Mouse (Mus musculus) common myeloid progenitor, adult 5-6 weeks (primary cell): ENCODE results near the gene Golga7b. TPM values are rescaled to one million over a fixed set of nuclear protein-coding genes. Genes with fewer than 3 reads are reported as not detected.
A peak's percentile ranks its signal among the peaks of the same experiment; 100 is the strongest.

Experiments
- ATAC-seq: replicated peaks from 2 replicates; pipeline ENCODE4 v1.8.0; 2016; ENCODE audit warnings: low read depth, mild to moderate bottlenecking, moderate TSS enrichment, inconsistent platforms; ENCODE audit not compliant: poor library complexity, severe bottlenecking
- total RNA-seq: library from RNA; stranded (forward); fragments of 200-1000, 187-1606 nt; gene quantifications from 2 replicates; pipeline ENCODE4 v1.2.3, GENCODE M21; 2017

The Golga7b gene
- total RNA-seq, 1 experiment from 2014 or later: not detected

DNA sequence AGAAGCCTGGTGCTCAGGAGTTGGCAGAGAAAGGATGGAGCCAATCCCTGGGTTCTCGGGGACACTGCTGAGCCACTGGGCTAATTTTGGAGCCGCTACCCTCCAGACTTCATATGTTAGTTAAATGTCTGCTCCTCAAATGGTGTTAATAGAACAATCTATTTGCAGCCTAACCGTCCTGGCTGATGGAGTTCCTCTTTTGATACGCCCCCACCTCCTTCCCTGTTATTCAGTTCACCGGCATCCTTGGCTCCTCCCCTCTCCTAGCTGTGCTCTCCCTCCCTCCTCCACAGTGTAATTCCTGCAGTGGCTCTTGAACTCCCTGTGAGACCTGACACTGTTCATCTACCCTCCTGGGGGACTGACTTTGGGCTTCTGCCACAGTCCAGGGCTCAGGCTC lies 748 bp upstream of the Golga7b start:
- 0 out of 2 replicates have a peak, but pooled peaks have one; percentile 42 for ATAC-seq

DNA sequence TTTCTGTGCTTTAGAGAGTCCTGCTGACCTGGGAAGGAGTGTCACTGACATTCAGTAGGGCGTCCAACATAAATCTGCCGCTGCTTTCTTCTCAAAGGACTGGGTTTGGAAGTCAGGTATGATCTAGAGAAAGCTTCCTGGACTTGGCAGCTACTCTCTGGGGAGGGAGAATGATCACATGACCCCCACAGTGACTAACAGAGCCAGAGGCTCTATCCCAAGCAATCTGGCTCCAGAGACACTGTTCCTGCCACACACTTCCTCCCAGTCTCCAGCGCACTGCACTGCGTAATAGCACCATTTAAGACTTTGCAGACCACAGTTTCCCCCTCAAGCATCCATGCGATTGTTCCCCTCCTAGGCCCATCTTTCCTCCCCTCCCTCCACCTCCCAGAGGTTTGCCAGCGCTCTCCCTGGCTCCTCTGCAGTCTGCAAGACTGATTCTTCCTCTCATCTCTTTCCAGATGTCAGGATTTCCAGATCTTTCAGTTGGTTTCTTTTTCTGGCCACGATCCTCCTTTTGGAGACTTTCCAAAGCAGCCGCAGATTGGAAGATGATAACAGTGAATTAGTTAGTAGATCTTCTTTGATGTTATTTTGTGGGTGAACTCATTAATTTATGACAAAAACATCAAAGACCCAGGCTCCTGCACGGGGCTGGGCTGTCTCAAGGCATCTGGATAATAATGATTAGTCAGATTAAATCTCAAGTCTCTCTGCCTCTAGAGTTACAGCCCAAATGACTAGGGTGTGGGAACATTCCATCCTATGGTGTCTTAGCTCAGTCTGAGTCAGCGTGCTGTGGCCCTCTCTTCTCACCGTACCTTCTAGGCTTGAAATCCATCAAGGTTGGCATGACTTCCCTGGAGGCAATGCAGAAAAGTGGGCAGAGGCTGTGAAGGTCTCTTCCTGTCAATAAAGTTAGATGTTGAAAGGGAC lies 2.9 kb downstream of the Golga7b start:
- no peak for ATAC-seq

DNA sequence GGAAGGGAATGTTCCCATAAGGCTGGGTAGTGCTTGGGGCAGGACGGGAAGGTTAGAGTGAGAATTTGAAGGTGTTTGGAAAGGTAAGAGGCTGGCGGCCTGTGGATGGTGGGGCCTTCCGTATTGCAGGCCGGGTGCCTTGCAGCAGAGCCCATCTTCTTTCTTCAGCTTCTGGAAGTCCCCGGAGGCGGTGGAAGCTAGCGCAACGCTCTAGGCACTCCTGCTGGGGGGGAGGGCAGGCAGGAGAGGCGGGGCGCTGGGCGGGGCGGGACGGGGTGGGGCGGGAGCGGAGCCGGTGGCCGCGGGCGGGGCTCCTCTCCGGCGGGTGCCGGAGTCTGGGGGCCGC lies 8.0 kb downstream of the Golga7b start:
- ATAC-seq: no peak

DNA sequence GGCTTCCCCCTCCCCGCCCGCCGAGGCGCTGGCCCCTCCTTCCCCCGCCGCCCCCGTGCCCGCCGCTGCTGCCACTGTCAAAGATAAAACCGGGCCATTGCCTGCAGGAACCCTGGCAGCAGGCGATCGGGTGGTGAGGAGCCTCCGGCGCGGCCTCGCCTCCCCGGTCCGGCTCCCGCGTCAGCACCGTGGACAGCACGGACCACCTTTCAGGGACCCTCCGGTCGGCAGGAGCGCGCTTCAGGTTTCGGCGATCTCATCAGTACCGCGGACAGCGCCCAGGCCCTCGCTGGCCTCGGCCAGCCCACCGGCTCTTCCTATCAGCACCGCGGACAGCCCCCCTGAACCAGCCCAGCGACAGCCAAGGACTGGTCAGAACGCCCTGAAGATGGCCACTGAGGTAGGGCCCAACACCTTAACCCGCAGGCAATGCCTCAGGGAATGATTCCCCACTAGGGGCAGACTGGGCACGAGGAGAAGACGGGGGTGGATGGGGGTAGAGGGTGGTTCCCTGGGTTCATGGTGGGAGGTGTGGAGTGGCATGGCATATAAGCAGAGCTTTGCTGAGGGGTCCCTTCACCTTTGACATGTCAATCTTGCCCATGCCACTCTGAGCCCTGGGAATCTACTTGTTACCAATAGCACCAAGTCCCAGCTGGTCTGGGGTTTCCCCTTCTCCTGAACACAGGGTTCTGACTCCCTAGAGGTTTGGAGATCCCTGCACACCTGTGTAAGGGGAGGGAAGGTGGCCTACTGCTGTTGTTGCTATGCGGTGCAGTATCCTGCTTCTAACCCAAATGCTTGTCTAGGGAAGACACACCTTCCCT lies 8.6 kb downstream of the Golga7b start:
- ATAC-seq: peak; percentile 96

DNA sequence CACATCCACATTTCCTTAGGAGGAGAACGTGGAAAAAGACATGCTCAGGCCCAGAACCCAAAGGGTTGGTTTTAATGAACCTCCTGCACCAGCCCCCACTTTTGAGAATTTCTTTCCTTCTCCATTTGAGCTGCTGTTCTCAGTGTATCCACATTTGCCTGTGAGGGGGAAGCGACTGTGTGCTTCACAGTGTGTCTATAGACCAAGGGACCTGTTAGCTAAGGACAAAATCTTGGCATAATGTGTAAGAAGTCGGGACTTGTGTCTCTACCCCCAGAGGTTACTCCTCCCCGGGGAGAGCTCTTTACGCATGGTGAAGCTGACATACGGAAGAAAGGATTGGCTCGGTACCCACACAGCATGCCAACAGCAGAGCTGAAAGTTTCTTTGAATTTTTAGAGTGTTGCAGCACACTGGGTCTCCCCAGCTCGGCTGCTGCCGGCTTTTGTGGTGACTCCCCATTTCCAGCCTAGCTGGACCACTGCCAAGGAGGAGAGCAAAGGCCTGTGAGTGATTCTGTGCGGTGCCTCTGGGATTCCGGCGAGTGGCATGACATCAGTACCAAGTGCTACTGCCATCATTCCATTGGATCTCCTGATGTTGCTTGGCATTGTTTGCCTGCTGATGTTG lies 9.4 kb downstream of the Golga7b start:
- ATAC-seq: no peak

GRCm38 (mm10) chr19:42257241-42257635 lies 9.9 kb downstream of the Golga7b start:
- no peak for ATAC-seq

DNA sequence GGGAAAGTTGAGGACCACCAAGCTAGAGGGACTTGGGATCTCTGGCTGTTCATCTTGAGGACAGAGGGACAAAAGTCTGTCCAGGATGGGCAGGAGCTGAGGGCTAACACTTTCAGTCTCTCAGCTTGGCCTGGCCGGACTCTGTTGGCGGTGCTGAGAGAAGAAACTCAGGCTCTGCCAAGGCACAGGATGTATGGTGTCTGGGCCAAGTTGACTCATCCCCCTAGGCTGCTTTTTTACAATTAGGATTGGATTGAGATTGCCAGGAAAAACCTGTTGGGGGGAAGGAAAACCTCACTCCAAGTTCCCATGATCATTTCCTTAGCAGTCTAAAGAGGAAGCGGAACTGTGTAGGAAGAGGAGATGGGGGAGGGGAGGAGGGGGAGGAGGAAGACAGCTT lies 10.7 kb downstream of the Golga7b start:
- no peak for ATAC-seq

DNA sequence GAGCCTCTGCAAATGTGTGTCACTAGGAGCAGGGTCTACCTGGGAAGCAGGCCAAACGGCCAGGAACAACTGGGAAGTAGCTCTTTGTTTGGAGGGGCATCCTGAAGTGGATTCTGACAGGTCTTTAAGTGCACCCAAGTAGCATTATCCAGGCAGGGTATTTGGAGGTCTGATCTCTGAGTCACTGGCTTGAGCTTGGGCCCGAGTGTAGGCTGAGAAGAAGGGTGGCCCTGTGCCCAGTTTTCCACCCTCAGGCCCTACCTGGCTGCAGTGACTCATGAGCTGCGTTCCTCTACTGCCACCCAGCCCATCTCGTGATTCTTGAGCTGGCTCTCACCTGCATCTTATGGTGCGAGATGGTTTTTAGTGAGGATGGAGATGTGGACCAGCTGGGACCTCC lies 11.2 kb downstream of the Golga7b start:
- ATAC-seq: no peak

DNA sequence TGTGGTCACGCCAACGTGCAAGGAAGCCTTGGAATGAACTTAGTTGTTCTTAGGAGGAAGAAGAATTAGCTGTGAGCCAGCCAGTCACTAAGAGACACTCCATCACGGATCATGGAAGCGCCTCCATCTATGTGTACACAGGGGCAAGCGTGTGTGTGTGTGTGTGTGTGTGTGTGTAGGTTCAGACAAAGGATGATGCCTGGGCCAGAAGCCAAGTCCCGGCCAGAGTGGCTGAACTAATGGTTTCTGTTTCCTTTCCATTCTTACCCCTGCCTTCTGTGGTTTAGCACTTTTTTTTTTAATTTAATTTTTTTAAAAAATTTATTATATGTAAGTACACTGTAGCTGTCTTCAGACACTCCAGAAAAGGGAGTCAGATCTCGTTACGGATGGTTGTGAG lies 13.1 kb downstream of the Golga7b start:
- no peak for ATAC-seq

DNA sequence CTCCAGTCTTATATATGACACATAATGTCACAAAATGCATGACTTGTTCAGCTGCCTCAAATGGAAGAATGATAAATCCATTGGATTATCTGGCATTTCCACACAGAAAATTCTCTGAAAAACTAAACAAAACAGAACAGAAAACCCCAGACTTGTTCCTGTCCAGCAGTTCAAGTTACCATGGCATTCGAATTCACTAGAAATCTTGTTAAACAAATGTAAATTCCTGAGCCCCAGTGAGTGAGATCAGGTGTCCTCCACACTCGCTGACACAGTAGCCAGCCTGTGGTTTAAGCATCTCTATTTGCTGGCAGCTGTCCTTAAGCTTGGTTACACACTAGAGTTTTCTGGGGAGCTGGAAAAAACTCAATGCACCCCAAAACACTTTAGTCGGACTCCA lies 16.1 kb downstream of the Golga7b start:
- no peak for ATAC-seq

DNA sequence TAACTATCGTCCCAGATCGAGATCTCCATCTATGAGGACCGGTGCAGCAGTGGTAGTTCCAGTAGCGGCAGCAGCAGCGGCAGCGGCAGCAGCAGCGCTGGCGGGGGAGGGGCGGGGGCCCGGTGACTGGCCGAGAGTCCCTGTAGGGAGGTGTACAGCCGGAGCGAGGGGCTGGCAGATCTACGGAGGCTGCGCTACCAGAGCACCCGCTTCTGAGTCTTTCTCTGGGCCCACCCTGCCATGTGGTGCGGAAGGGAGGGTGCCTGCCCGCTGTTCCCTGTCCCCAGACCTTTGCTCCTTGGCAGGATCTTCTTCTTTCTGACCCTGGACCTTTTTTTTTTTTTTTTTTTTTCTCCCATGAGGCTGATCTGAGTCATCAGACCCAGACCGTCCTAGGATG lies 21.0 kb downstream of the Golga7b start:
- ATAC-seq: peak; percentile 20; the same call in 1 of the 2 replicates

DNA sequence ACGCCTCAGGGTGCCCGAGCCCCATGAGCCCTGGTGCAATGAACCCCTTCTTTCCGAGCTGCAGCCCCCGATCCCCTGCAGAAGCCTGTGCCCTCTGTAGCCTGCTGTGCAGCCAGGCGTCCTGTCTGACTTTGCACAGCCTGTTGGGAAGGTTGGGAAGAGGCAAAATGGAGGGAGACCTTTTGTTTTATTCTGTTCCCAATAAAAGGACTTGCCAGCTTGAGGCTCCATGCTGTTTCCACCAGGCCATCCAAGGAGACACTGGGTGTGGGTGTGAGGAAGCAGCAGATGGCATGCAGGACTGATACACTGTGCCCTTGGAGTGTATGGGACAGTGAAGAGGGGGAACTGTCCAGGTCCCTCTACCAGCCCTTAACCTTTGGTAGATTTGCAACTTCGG lies 22.7 kb downstream of the Golga7b start:
- no peak for ATAC-seq

DNA sequence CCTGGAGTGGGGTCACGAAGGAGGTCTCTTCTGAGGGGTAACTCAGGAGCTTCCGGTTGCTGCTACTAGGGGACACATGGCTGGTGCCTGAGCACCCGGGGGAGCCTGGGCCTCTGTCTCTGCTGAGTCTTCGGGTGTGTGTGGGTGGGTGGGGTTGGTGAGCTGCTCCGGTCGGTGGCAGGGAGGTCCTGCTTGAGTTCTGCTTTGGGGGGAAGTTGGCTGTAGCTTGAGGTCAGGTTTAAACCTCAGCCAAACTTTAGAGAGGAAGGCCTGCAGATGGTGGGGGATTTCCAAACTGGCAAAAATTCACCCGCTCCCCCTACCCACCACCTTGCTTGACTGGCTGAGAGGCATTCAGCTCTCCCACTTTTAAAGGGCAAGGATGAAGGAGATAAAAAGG lies 23.8 kb downstream of the Golga7b start:
- peak; percentile 50; the same call in 1 of the 2 replicates for ATAC-seq

DNA sequence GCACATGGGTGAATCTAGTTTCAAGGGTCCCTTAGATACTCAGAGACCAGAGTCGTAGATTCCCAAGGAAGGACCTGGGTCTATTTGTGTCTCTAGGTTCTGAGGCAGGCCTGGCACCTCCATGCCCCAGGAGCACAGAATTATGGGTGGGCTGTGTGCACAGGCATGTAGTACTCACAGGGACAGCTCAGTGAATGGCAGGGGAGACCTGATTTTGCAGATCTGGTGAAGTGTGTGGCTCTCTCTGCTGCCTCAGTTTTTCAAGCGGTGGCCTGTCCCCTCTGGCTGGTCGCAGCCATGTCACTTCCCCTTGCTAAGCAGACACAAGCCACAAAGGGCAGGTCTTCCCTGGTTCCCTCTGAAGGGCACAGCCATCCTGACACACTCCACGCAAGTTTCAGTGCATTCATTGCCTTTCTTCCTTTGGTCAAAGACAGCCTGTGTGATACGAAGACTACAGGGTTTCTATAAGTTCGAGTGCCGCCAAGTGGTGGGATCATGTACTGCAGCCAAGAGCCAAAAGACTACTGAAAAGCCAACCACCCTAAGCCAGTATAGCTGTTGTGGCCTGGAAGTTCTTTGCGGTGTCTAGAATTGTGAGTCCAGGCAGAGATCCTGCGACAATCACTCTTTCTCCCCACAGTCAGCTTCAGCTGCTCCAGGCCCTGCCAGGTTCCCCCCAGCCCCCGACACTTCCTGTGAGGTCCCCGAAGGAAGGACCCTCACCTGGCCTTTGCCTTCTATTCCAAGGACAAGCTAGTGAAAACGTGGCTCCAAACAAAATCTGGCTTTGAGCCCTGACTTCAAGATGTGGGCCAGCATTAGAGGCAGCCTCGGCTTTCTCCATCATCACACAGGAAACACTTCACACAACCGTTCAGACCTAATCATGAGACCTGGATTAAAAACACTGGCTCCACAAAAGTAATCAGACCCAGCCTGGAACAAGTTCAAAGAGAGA lies 24.9 kb downstream of the Golga7b start:
- peak; percentile 86 for ATAC-seq

- ATAC-seq: no peak
Observed at GRCm38 (mm10) chr19:42277288-42277687, 29.9 kb downstream of the Golga7b start.

GRCm38 (mm10) chr19:42278461-42278860 lies 31.1 kb downstream of the Golga7b start:
- no peak for ATAC-seq

DNA sequence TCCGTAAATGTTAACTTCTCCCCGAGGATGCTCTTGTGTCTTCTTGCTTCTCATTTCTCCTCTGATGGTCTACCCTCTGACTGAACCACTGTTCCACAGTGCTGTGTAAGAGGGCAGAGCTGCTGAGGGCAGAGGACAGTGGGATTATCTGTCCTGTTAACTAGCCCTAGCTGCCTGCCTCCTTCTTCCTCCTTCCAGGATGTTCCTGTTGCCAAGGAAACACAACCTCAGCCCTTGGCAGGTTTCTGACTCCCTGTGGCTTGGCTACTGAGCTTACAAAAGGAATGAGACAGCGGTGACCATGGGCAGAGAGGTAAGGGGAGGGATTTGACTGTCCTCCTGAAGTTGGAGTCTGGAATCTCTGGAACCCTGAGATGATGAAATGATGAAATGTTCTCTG lies 32.2 kb downstream of the Golga7b start:
- no peak for ATAC-seq

- no peak for ATAC-seq
Observed at GRCm38 (mm10) chr19:42284178-42284577, 36.8 kb downstream of the Golga7b start.

GRCm38 (mm10) chr19:42288361-42288760 lies 41.0 kb downstream of the Golga7b start:
- ATAC-seq: no peak
